Mouse (Mus musculus) lung, adult 2 months (tissue): ENCODE data around the gene Ppp1r12c.

ENCODE experiments used
- CTCF ChIP-seq: fragments of 200-500 bp; IDR thresholded peaks from 2 replicates; pipeline ENCODE4 v1.5.1; 2011; ENCODE audit warnings: mild to moderate bottlenecking, low read length, control low read depth; ENCODE audit not compliant: insufficient read depth
- POLR2A ChIP-seq: fragments of 200-500 bp; IDR thresholded peaks from 2 replicates; pipeline ENCODE4 v1.6.1; 2011; ENCODE audit warnings: low read depth, mild to moderate bottlenecking, control low read depth, low read length, borderline replicate concordance; ENCODE audit errors: extremely low read depth

GRCm38 (mm10) chr7:4499034-4499433 lies 2.4 kb downstream of the Ppp1r12c start:
- TF ChIP-seq CTCF = no peak
- no peak for TF ChIP-seq POLR2A
